Mouse (Mus musculus) lung, adult 2 months (tissue): ENCODE measurements around the gene Txndc11.

ENCODE experiments used
- CTCF ChIP-seq: fragments of 200-500 bp; IDR thresholded peaks from 2 replicates; pipeline ENCODE4 v1.5.1; 2011; ENCODE audit warnings: mild to moderate bottlenecking, low read length, control low read depth; ENCODE audit not compliant: insufficient read depth
- POLR2A ChIP-seq: fragments of 200-500 bp; IDR thresholded peaks from 2 replicates; pipeline ENCODE4 v1.6.1; 2011; ENCODE audit warnings: low read depth, mild to moderate bottlenecking, control low read depth, low read length, borderline replicate concordance; ENCODE audit errors: extremely low read depth

DNA sequence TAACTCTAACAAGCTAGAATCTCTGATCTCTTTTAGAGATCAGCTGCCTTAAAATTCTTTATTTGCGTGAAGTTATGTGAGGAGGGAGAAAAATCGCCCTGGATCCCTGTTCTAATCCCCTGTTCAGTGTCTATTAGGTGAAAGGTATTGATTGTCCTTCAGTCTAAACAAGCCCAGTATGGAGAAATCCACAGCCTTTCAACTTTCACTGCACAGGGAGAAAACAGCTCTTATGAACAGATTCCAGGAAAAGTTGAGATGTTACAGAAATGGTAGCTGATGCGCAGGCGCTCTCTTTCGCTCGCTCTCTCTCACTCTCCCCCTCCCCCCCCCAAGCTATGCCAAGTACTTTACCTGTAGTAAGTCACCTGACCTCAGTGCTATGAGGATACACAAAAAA, 37.2 kb upstream of the Txndc11 start:
- TF ChIP-seq POLR2A (no peak), CTCF (no peak)
